Mouse (Mus musculus): ENCODE data around the gene Ptprs.

DNA sequence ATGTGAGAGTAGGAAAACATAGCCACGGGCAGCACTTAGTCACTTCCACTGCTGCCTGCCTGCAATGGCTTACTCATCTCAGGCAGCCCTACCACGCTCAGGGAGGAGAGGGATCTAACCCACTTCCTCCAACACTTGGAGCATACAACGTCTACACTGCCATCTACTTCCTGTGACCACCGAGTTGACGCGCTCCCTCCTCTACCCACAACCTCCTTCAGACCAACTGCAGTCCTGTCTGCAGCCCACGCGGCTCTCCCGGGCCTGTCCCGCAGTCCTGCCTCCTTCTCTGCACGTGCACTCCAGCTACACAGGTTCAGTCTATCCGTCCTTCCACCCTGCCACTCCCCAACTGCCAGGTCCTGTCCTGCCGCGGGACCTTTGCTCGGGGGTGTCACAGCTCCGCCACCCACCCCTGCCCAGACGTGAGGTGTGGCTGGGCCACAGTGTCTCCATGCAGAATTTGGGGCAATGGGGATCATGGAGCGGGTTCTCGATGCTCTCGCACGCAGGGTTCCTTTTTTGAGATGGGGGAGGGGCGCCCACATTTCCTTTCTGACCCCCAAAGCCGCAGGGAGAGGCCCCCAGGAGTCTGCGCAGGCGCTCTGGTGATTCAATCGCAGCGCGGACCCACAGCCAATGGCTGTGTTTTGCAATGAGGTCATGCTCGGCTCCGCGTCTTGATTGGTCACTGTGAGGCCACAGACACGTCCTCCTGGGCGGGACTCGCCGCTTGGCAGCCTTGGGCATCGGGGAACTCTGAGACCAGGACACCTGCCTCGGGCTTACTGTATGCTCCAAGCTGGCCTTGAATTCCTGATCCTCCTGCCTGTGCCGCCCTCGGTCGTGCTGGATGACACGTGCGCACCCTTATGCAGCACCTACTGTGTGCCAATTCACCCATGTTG is 31.1 kb upstream of the Ptprs start:
- no peak for TF ChIP-seq ZC3H11A (IDR thresholded peaks at IDR 0.05; ENCODE audit: low read depth, low read length)
- TF ChIP-seq POLR2A (IDR thresholded peaks at IDR 0.05; ENCODE audit: control insufficient read depth in 1 of 2, insufficient read depth in 1 of 2, low read depth in 1 of 2, low read length in 2 of 2, poor library complexity in 1 of 2), result peak; percentile 41 to 79
- no peak for TF ChIP-seq CTCF (IDR thresholded peaks at IDR 0.05 in 2 of 3, conservative IDR thresholded peaks at IDR 0.05 in 1 of 3; ENCODE audit: control insufficient read depth in 1 of 3, insufficient read depth in 1 of 3, low read depth in 2 of 3, low read length in 3 of 3, poor library complexity in 1 of 3, severe bottlenecking in 1 of 3)
- TF ChIP-seq USF1 (IDR thresholded peaks at IDR 0.05; ENCODE audit: low read depth, low read length), result peak; percentile 18; the same call in 1 of the 2 replicates
- TF ChIP-seq MAFK (IDR thresholded peaks at IDR 0.05; ENCODE audit: borderline replicate concordance, low read depth, low read length), result no peak
- no peak for TF ChIP-seq USF2 (IDR thresholded peaks at IDR 0.05; ENCODE audit: borderline replicate concordance in 1 of 2, insufficient read depth in 1 of 2, low read depth in 1 of 2, low read length in 2 of 2)
- TF ChIP-seq MAX (IDR thresholded peaks at IDR 0.05; ENCODE audit: low read length), result peak; percentile 81
- no peak for TF ChIP-seq UBTF (IDR thresholded peaks at IDR 0.05; ENCODE audit: borderline replicate concordance, insufficient read depth, low read depth, low read length)
- no peak for TF ChIP-seq SMC3 (IDR thresholded peaks at IDR 0.05; ENCODE audit: low read depth, low read length)
- peak in 1 of 2 experiments; percentile 12; a peak in 2 of 4 replicates for TF ChIP-seq EP300 (IDR thresholded peaks at IDR 0.05; ENCODE audit: low read depth in 1 of 2, low read length in 2 of 2)
- TF ChIP-seq CHD1 (IDR thresholded peaks at IDR 0.05; ENCODE audit: low read depth, low read length), result no peak
- peak; percentile 77 for TF ChIP-seq CHD2 (IDR thresholded peaks at IDR 0.05; ENCODE audit: low read length)
